Mouse (Mus musculus): ENCODE data around the gene Cdc42se1.

DNA sequence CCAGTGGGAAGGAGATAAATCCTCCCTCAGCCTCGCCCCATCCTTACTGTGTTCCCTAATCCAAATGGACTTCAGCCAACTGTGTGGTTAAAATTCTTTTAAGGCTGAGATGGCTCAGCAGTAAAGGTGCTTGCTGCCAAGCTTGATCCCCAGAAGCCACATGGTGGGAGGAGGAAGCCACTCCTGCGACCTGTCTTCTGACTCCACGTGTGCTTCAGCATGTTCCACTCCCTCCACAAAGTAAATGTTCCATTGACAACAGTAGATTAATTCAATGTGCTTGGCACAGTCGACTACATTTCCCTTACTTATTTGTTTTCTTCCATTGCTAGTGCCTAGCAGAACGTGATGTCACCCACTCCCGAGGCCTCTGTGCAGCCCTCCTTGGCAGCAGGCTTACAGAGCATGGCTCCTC is 33.8 kb upstream of the Cdc42se1 start:
- TF ChIP-seq GATA1 (IDR thresholded peaks at IDR 0.05; ENCODE audit: low read depth, low read length) = no peak
- TF ChIP-seq CTCF (IDR thresholded peaks at IDR 0.05 in 2 of 3, conservative IDR thresholded peaks at IDR 0.05 in 1 of 3; ENCODE audit: control insufficient read depth in 1 of 3, insufficient read depth in 1 of 3, low read depth in 2 of 3, low read length in 3 of 3, poor library complexity in 1 of 3, severe bottlenecking in 1 of 3) = no peak
- TF ChIP-seq UBTF (IDR thresholded peaks at IDR 0.05; ENCODE audit: borderline replicate concordance, insufficient read depth, low read depth, low read length) = no peak
- TF ChIP-seq USF2 (IDR thresholded peaks at IDR 0.05; ENCODE audit: borderline replicate concordance in 1 of 2, insufficient read depth in 1 of 2, low read depth in 1 of 2, low read length in 2 of 2) = no peak
- TF ChIP-seq ETS1 (IDR thresholded peaks at IDR 0.05; ENCODE audit: low read depth, low read length) = no peak
- TF ChIP-seq POLR2A (IDR thresholded peaks at IDR 0.05; ENCODE audit: control insufficient read depth in 1 of 2, insufficient read depth in 1 of 2, low read depth in 1 of 2, low read length in 2 of 2, poor library complexity in 1 of 2) = no peak
- no peak for TF ChIP-seq TCF12 (IDR thresholded peaks at IDR 0.05; ENCODE audit: low read depth, low read length)
- TF ChIP-seq E2F4 (IDR thresholded peaks at IDR 0.05; ENCODE audit: borderline replicate concordance, low read depth, low read length) = no peak
- TF ChIP-seq GABPA (IDR thresholded peaks at IDR 0.05; ENCODE audit: low read depth, low read length) = no peak
- TF ChIP-seq HCFC1 (IDR thresholded peaks at IDR 0.05; ENCODE audit: low read depth, low read length) = no peak
- TF ChIP-seq ZNF384 (IDR thresholded peaks at IDR 0.05; ENCODE audit: low read depth, low read length) = no peak
